Mouse (Mus musculus) liver, postnatal 0 days (tissue): ENCODE results near the gene Gabarapl2.

Experiments used
- CTCF ChIP-seq: sonication (generic); IDR thresholded peaks from 2 replicates; pipeline ENCODE4 v1.5.1; 2016; ENCODE audit warnings: antibody characterized with exemption, low read depth
- EP300 ChIP-seq: IDR thresholded peaks from 2 replicates; pipeline ENCODE4 v1.6.1; 2016; ENCODE audit warnings: antibody characterized with exemption, low read depth, mild to moderate bottlenecking

DNA sequence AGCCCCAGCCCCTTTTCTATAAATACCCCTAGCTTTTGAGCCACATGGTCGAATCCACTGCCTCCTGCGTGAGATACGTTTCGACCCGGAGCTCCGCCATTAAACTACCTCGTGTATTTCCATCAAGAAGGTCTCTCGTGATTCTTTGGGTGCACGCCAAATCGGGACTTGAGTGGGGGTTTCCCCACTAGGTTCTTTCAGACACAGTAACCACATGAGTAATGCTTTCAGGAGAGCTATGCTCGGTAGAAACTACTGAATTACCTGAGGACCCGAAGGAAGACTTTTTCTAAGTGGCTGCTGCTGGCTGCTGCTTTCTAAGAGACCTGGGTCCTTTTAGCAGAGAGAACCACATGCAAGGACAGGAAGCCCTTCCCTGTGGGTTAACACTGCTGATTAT is 33.6 kb downstream of the Gabarapl2 start:
- TF ChIP-seq CTCF (no peak), EP300 (no peak)
